Mouse (Mus musculus): ENCODE measurements around the gene Fign. TPM values are rescaled to one million over a fixed set of nuclear protein-coding genes. Genes with fewer than 3 reads are reported as not detected.

Gene Fign
- polyA plus RNA-seq (2015; fragmentation: Nextera tagmentation; extraction: Ambion mirVana), result 1.7 and 2.3 TPM in 2 replicates

DNA sequence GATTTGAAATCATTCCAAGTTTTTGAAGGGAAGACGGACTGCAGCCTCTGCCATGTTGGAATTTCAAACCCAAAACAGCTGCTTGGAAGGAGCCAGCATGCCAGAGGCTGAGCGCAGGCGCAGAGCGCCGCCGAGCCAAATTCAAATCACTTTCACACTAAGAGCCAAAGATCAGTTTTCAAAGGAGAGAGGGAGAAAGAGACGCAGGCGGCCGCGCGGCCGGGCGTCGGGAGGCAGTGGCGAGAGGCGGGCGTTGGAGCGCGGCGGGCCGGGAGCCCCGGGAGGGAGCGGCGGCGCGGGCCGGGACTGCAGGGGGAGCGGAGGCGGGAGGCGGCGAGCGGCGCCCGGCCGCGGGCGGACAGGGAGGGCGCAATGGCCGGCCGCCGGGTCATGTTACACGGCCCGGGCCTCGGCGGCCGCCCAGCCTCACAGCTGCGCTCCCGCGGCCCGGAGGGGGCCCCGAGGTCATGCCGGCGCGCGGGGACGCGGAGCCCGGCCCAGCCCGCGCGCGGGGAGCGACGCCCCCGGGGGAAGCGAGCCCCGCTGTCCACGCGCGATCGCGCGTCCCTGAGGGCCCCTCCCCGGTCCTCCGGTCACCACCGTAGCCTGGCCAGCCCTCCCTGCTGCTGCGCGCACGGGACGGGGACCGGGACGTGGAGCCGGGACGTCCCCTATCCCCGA lies at the start of gene Fign:
TSS of gene Fign (minus strand) at position 102 of the 681 bp plus-strand sequence.

